22 mouse cellular contexts compared by ENCODE assay signal in genomic region chr7:124668058-124668457, GRCm38 (mm10).
"Had no signal": no experiment of that assay in that cellular context is flagged by ENCODE, and none has a peak within 500 bp of the region (broad histone marks: within the 10 kb centered on the region; RNA-seq: fewer than 3 reads in every experiment).

No protein-coding gene starts in this region.

- H3K4me2 ChIP-seq: liver, embryonic 15.5 days; lung, embryonic 15.5 days; midbrain, embryonic 12.5 days; neural tube, embryonic 13.5 days; neural tube, embryonic 15.5 days had no signal

- H3K27ac ChIP-seq: liver, embryonic 15.5 days; lung, embryonic 15.5 days; macrophage; midbrain, embryonic 10.5 days; midbrain, embryonic 12.5 days; neural tube, embryonic 13.5 days; neural tube, embryonic 15.5 days had no signal

- H3K9me3 ChIP-seq: liver, embryonic 15.5 days; lung, embryonic 15.5 days; midbrain, embryonic 10.5 days; midbrain, embryonic 12.5 days; neural tube, embryonic 13.5 days; neural tube, embryonic 15.5 days had no signal

- H3K9ac ChIP-seq: liver, embryonic 15.5 days; liver, postnatal 0 days; lung, embryonic 15.5 days; midbrain, embryonic 12.5 days; neural tube, embryonic 13.5 days; neural tube, embryonic 15.5 days had no signal

- H3K36me3 ChIP-seq: liver, embryonic 15.5 days; lung, embryonic 15.5 days; midbrain, embryonic 10.5 days; midbrain, embryonic 12.5 days; neural tube, embryonic 13.5 days; neural tube, embryonic 15.5 days had no signal

- H3K4me3 ChIP-seq: liver, embryonic 15.5 days; lung, embryonic 15.5 days; megakaryocyte, embryonic 14.5 days; midbrain, embryonic 10.5 days; midbrain, embryonic 12.5 days; myocyte; neural tube, embryonic 13.5 days; neural tube, embryonic 15.5 days had no signal

- H3K27me3 ChIP-seq: liver, embryonic 15.5 days; lung, embryonic 15.5 days; megakaryocyte, embryonic 14.5 days; midbrain, embryonic 12.5 days; neural tube, embryonic 13.5 days; neural tube, embryonic 15.5 days had no signal

- DNase-seq: liver, postnatal 0 days; lung, postnatal 14 days; lung, postnatal 36 days; retina, postnatal 1 day; right cerebral cortex, adult 18-20 months; right cerebral cortex, postnatal 25 days; right cerebral cortex, postnatal 4 days; spleen, adult 18-20 months; thymus, adult 18-20 months; thymus, postnatal 14 days; thymus, postnatal 36 days had no signal

- H3K4me1 ChIP-seq: liver, embryonic 15.5 days; megakaryocyte, embryonic 14.5 days had no signal

- ATAC-seq: liver, postnatal 0 days; lung, postnatal 0 days; midbrain, embryonic 16.5 days had no signal
